Mouse (Mus musculus) forebrain, embryonic 13.5 days (tissue): ENCODE data around the gene Ntrk2. TPM values are rescaled to one million over a fixed set of nuclear protein-coding genes. Genes with fewer than 3 reads are reported as not detected.

Source experiments
- ATAC-seq: fragments of 200-750 bp; cut with Nextera tagmentation; 2 replicates; pipeline ENCODE4 v1.8.0; 2017
- H3K27ac ChIP-seq: fragments of 300-500 bp; sonication (generic); 2 replicates; pipeline ENCODE4 v1.5.1; 2015; ENCODE audit warnings: inconsistent platforms, mild to moderate bottlenecking, moderate library complexity
- H3K27me3 ChIP-seq: fragments of 300-500 bp; sonication (generic); 2 replicates; pipeline ENCODE4 v1.6.1; 2015; ENCODE audit warnings: mild to moderate bottlenecking, inconsistent platforms
- H3K36me3 ChIP-seq: fragments of 300-500 bp; sonication (generic); 2 replicates; pipeline ENCODE4 v1.6.1; 2015; ENCODE audit warnings: mild to moderate bottlenecking, inconsistent platforms; ENCODE audit not compliant: poor library complexity, severe bottlenecking
- H3K4me1 ChIP-seq: fragments of 300-500 bp; sonication (generic); 2 replicates; pipeline ENCODE4 v1.6.1; 2015; ENCODE audit warnings: inconsistent platforms
- H3K4me2 ChIP-seq: fragments of 300-500 bp; sonication (generic); 2 replicates; pipeline ENCODE4 v1.6.1; 2015; ENCODE audit warnings: inconsistent platforms, mild to moderate bottlenecking, moderate library complexity
- H3K4me3 ChIP-seq: fragments of 300-500 bp; sonication (generic); 2 replicates; pipeline ENCODE4 v1.5.1; 2015; ENCODE audit warnings: mild to moderate bottlenecking, inconsistent platforms
- H3K9ac ChIP-seq: fragments of 300-500 bp; sonication (generic); 2 replicates; pipeline ENCODE4 v1.6.1; 2015; ENCODE audit warnings: mild to moderate bottlenecking, inconsistent platforms
- H3K9me3 ChIP-seq: fragments of 300-500 bp; sonication (generic); replicated peaks from 2 replicates; pipeline ENCODE4 v1.6.1; 2016; ENCODE audit warnings: inconsistent platforms
- WGBS: fragments of 180-500 bp; shearing (Covaris S2); methylation state at CpG from one replicate; pipeline ENCODE4 v1.1.7; 2015; 5-methylcytosine and 5-hydroxymethylcytosine counted together
- polyA plus RNA-seq: library from polyadenylated mRNA; unstranded; fragments of >200 nt; fragmentation: Nextera tagmentation; extraction: Ambion mirVana; gene quantifications from 2 replicates; pipeline ENCODE4 v1.2.1, GENCODE M21; 2015

The Ntrk2 gene
- polyA plus RNA-seq, 1 experiment from 2014 or later, result 51.4 TPM

- H3K9ac ChIP-seq, result no peak overlapping the region
- H3K9me3 ChIP-seq, result no peaks in the 10 kb centered on the region
- no peak overlapping the region for H3K4me3 ChIP-seq
- ATAC-seq, result no peak
- no peak overlapping the region for H3K4me2 ChIP-seq
- H3K27me3 ChIP-seq, result no peaks in the 10 kb centered on the region
- WGBS, result 85% methylated on average over 2 of the region's 2 CpGs
- peaks cover 22% of the 10 kb centered on the region for H3K4me1 ChIP-seq
- 0 out of 2 replicates have a peak, but pooled peaks cover 5% of the 10 kb centered on the region for H3K36me3 ChIP-seq
- H3K27ac ChIP-seq, result no peak overlapping the region
Measured at GRCm38 (mm10) chr13:58911936-58912335, 105.6 kb downstream of the Ntrk2 start.

GRCm38 (mm10) chr13:58912559-58912958, 106.2 kb downstream of the Ntrk2 start:
- no peak overlapping the region for H3K27ac ChIP-seq
- no peaks in the 10 kb centered on the region for H3K27me3 ChIP-seq
- H3K9ac ChIP-seq, result no peak overlapping the region
- H3K4me2 ChIP-seq, result no peak overlapping the region
- 0 out of 2 replicates have a peak, but pooled peaks cover 5% of the 10 kb centered on the region for H3K36me3 ChIP-seq
- H3K4me1 ChIP-seq, result peaks cover 19% of the 10 kb centered on the region
- no peak overlapping the region for H3K4me3 ChIP-seq
- H3K9me3 ChIP-seq, result no peaks in the 10 kb centered on the region
- peak; percentile 43; the same call in 1 of the 2 replicates for ATAC-seq

- Histone ChIP-seq H3K9me3 (no peaks in the 10 kb centered on the region), H3K27me3 (no peaks in the 10 kb centered on the region), H3K4me1 (peaks cover 18% of the 10 kb centered on the region; the same call in 1 of the 2 replicates), H3K4me2 (no peak overlapping the region), H3K27ac (no peak overlapping the region), H3K4me3 (no peak overlapping the region), H3K36me3 (0 out of 2 replicates have a peak, but pooled peaks cover 5% of the 10 kb centered on the region), H3K9ac (no peak overlapping the region)
- no peak for ATAC-seq
- WGBS, result 87% methylated on average over 6 of the region's 6 CpGs
Measured at GRCm38 (mm10) chr13:58914061-58914814, 107.9 kb downstream of the Ntrk2 start.

GRCm38 (mm10) chr13:58916348-58916747, 110.0 kb downstream of the Ntrk2 start:
- no peaks in the 10 kb centered on the region for H3K9me3 ChIP-seq
- H3K27me3 ChIP-seq, result no peaks in the 10 kb centered on the region
- WGBS, result 95% methylated on average over 2 of the region's 2 CpGs
- no peak overlapping the region for H3K4me3 ChIP-seq
- no peak overlapping the region for H3K27ac ChIP-seq
- ATAC-seq, result no peak
- 0 out of 2 replicates have a peak, but pooled peaks cover 5% of the 10 kb centered on the region for H3K36me3 ChIP-seq
- H3K4me2 ChIP-seq, result no peak overlapping the region
- H3K9ac ChIP-seq, result no peak overlapping the region
- peaks cover 18% of the 10 kb centered on the region; the same call in 1 of the 2 replicates for H3K4me1 ChIP-seq

GRCm38 (mm10) chr13:58920241-58920640, 113.9 kb downstream of the Ntrk2 start:
- ATAC-seq, result no peak

GRCm38 (mm10) chr13:58921255-58921654, 114.9 kb downstream of the Ntrk2 start:
- Histone ChIP-seq H3K4me1 (peaks cover 22% of the 10 kb centered on the region), H3K27me3 (no peaks in the 10 kb centered on the region; the same call in 1 of the 2 replicates), H3K9me3 (no peaks in the 10 kb centered on the region), H3K4me2 (no peak overlapping the region), H3K4me3 (no peak overlapping the region), H3K27ac (no peak overlapping the region), H3K36me3 (no peaks in the 10 kb centered on the region), H3K9ac (no peak overlapping the region)
- no peak for ATAC-seq
- WGBS, result 92% methylated on average over 3 of the region's 3 CpGs

More at GRCm38 (mm10) chr13:58920241-58920640, 113.9 kb downstream of the Ntrk2 start:
- no peaks in the 10 kb centered on the region; the same call in 1 of the 2 replicates for H3K27me3 ChIP-seq
- no peak overlapping the region for H3K27ac ChIP-seq
- H3K9ac ChIP-seq, result no peak overlapping the region
- peaks cover 20% of the 10 kb centered on the region for H3K4me1 ChIP-seq
- 93% methylated on average over 7 of the region's 7 CpGs for WGBS
- H3K4me2 ChIP-seq, result no peak overlapping the region
- H3K4me3 ChIP-seq, result no peak overlapping the region
- H3K36me3 ChIP-seq, result no peaks in the 10 kb centered on the region
- no peaks in the 10 kb centered on the region for H3K9me3 ChIP-seq

- WGBS, result 90% methylated on average over 10 of the region's 10 CpGs
- H3K27me3 ChIP-seq, result no peaks in the 10 kb centered on the region; the same call in 1 of the 2 replicates
- H3K36me3 ChIP-seq, result no peaks in the 10 kb centered on the region
- H3K9ac ChIP-seq, result no peak overlapping the region
- H3K4me3 ChIP-seq, result no peak overlapping the region
- H3K27ac ChIP-seq, result no peak overlapping the region
- no peak overlapping the region for H3K4me2 ChIP-seq
- H3K9me3 ChIP-seq, result no peaks in the 10 kb centered on the region
- ATAC-seq, result no peak
- peaks cover 22% of the 10 kb centered on the region for H3K4me1 ChIP-seq
Measured at GRCm38 (mm10) chr13:58921705-58922104, 115.3 kb downstream of the Ntrk2 start.

GRCm38 (mm10) chr13:58922174-58922573, 115.8 kb downstream of the Ntrk2 start:
- Histone ChIP-seq H3K9ac (no peak overlapping the region), H3K36me3 (no peaks in the 10 kb centered on the region), H3K4me3 (no peak overlapping the region), H3K9me3 (no peaks in the 10 kb centered on the region), H3K27me3 (no peaks in the 10 kb centered on the region; the same call in 1 of the 2 replicates), H3K27ac (no peak overlapping the region), H3K4me2 (no peak overlapping the region), H3K4me1 (peaks cover 22% of the 10 kb centered on the region)
- no peak for ATAC-seq
- 88% methylated on average over 15 of the region's 15 CpGs for WGBS

GRCm38 (mm10) chr13:58923496-58923895, 117.1 kb downstream of the Ntrk2 start:
- H3K27me3 ChIP-seq, result no peaks in the 10 kb centered on the region; the same call in 1 of the 2 replicates
- no peak overlapping the region for H3K4me3 ChIP-seq
- peaks cover 32% of the 10 kb centered on the region for H3K4me1 ChIP-seq
- H3K9me3 ChIP-seq, result no peaks in the 10 kb centered on the region
- no peak overlapping the region for H3K27ac ChIP-seq
- no peaks in the 10 kb centered on the region for H3K36me3 ChIP-seq
- no peak for ATAC-seq
- no peak overlapping the region for H3K9ac ChIP-seq
- H3K4me2 ChIP-seq, result no peak overlapping the region
- WGBS, result 77% methylated on average over 7 of the region's 7 CpGs

GRCm38 (mm10) chr13:58924486-58924885, 118.1 kb downstream of the Ntrk2 start:
- peak; percentile 61; the same call in 1 of the 2 replicates for ATAC-seq

GRCm38 (mm10) chr13:58927186-58927585, 120.8 kb downstream of the Ntrk2 start:
- Histone ChIP-seq H3K9me3 (no peaks in the 10 kb centered on the region), H3K36me3 (no peaks in the 10 kb centered on the region), H3K4me1 (peaks cover 41% of the 10 kb centered on the region), H3K9ac (no peak overlapping the region), H3K4me2 (no peak overlapping the region), H3K27me3 (no peaks in the 10 kb centered on the region; the same call in 1 of the 2 replicates), H3K4me3 (no peak overlapping the region), H3K27ac (no peak overlapping the region)
- no peak for ATAC-seq
- WGBS, result 97% methylated on average over 3 of the region's 3 CpGs

More at GRCm38 (mm10) chr13:58924486-58924885, 118.1 kb downstream of the Ntrk2 start:
- Histone ChIP-seq H3K4me3 (no peak overlapping the region), H3K36me3 (no peaks in the 10 kb centered on the region), H3K9me3 (no peaks in the 10 kb centered on the region), H3K27me3 (no peaks in the 10 kb centered on the region; the same call in 1 of the 2 replicates), H3K27ac (no peak overlapping the region), H3K9ac (no peak overlapping the region), H3K4me1 (peaks cover 41% of the 10 kb centered on the region), H3K4me2 (no peak overlapping the region)
- 29% methylated on average over 3 of the region's 3 CpGs for WGBS

GRCm38 (mm10) chr13:58927656-58928226, 121.4 kb downstream of the Ntrk2 start:
- Histone ChIP-seq H3K27ac (0 out of 2 replicates have a peak overlapping the region, but pooled peaks have one; percentile 25), H3K4me1 (peaks cover 43% of the 10 kb centered on the region), H3K9ac (no peak overlapping the region), H3K27me3 (no peaks in the 10 kb centered on the region; the same call in 1 of the 2 replicates), H3K4me3 (no peak overlapping the region), H3K36me3 (no peaks in the 10 kb centered on the region), H3K4me2 (no peak overlapping the region), H3K9me3 (no peaks in the 10 kb centered on the region)
- ATAC-seq, result no peak
- 80% methylated on average over 16 of the region's 16 CpGs for WGBS
